Mouse (Mus musculus): ENCODE results near the gene Rpl27a. TPM values are rescaled to one million over a fixed set of nuclear protein-coding genes. Genes with fewer than 3 reads are reported as not detected.

Gene Rpl27a
- polyA plus RNA-seq, 1 experiment from 2014 or later = 87.5 TPM

DNA sequence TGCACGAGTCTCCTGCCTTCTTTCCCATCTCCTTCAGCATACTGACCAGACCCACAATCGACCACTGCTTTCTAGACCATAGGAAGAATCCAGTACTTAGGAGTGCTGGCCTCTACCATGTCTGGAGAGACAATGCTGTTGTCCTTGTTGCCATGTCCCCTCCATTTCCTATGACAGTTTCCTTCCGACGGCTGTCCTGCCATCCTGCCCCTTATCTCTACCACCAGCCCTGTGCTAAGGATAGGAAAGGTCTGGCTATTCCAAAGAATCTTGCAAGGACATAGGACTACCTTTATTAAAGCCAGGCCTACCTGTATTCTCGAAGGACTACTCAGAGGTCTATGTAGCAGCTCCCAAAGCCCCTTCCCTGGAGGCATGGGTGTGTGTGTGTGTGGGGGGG is 12.6 kb downstream of the Rpl27a start:
- Histone ChIP-seq H3K27me3 (ENCODE audit: control insufficient read depth, insufficient read depth, low read length) (no peaks in the 10 kb centered on the region), H3K4me3 (replicated peaks; ENCODE audit: low read depth, low read length) (no peak overlapping the region), H3K36me3 (ENCODE audit: control insufficient read depth, insufficient read depth, low read length) (peaks cover under 1% of the 10 kb centered on the region; the same call in 1 of the 2 replicates), H3K4me2 (ENCODE audit: low read length) (no peak overlapping the region), H3K9me3 (ENCODE audit: control insufficient read depth, low read length) (no peaks in the 10 kb centered on the region), H3K27ac (replicated peaks; ENCODE audit: low read depth, low read length) (no peak overlapping the region), H3K9ac (replicated peaks; ENCODE audit: low read length) (no peak overlapping the region), H3K4me1 (ENCODE audit: control insufficient read depth, insufficient read depth, low read length) (no peaks in the 10 kb centered on the region)
- WGBS = 88% methylated on average over 5 of the region's 5 CpGs
- DNase-seq = no peak
- ATAC-seq (ENCODE audit: low FRiP score, low TSS enrichment) = no peak

DNA sequence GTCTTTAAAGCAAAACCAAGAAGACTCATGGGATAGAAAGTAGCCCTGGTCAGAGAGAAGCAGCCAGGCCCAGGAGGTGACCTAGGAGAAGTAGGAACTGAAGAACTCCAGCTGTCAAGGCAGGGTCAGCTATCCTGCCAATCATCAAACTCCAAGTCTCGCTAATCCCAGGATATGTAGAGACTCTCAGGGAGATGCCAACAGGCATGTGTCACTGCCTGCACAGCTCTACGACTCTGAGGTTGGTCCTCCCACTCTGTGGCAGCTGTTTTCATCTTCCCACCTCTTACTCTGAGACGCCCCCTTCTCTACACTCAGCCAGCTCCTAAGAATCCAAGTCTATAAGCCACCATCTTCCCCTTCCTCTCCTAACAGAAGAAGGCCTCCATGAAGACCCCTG is 13.7 kb downstream of the Rpl27a start:
- DNase-seq (no peak), ATAC-seq (ENCODE audit: low FRiP score, low TSS enrichment) (no peak)
- H3K27ac ChIP-seq (replicated peaks; ENCODE audit: low read depth, low read length) = no peak overlapping the region
- 0 out of 2 replicates have a peak, but pooled peaks cover 5% of the 10 kb centered on the region for H3K4me1 ChIP-seq (ENCODE audit: control insufficient read depth, insufficient read depth, low read length)
- no peak overlapping the region for H3K4me2 ChIP-seq (ENCODE audit: low read length)
- H3K9me3 ChIP-seq (ENCODE audit: control insufficient read depth, low read length) = no peaks in the 10 kb centered on the region
- no peaks in the 10 kb centered on the region for H3K36me3 ChIP-seq (ENCODE audit: control insufficient read depth, insufficient read depth, low read length)
- WGBS = 76% methylated on average over 3 of the region's 3 CpGs
- 0 out of 2 replicates have a peak overlapping the region, but pooled peaks have one; percentile 7 for H3K9ac ChIP-seq (replicated peaks; ENCODE audit: low read length)
- no peak overlapping the region for H3K4me3 ChIP-seq (replicated peaks; ENCODE audit: low read depth, low read length)
- H3K27me3 ChIP-seq (ENCODE audit: control insufficient read depth, insufficient read depth, low read length) = no peaks in the 10 kb centered on the region

DNA sequence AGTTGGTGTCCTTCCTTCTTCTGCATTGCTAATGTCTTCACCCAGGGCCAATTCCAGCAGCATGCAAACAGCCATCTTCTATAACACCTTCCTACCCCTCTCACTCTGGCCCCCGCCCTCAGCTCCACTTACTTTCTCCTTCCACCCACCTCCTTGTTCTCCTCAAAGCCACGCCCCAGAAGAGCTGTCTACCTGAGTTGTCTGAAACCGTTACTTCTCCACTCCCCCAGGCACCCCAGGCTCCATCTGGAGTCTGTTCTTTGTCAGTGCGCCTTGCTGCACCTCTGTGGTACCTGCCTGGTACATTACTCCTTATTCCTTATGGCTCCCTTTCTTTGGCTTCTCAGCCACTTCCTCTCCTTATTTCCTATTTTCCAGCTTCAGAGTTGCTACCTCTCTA is 14.2 kb downstream of the Rpl27a start:
- Histone ChIP-seq H3K36me3 (ENCODE audit: control insufficient read depth, insufficient read depth, low read length) (no peaks in the 10 kb centered on the region), H3K27ac (replicated peaks; ENCODE audit: low read depth, low read length) (no peak overlapping the region), H3K4me3 (replicated peaks; ENCODE audit: low read depth, low read length) (no peak overlapping the region), H3K27me3 (ENCODE audit: control insufficient read depth, insufficient read depth, low read length) (no peaks in the 10 kb centered on the region), H3K4me2 (ENCODE audit: low read length) (no peak overlapping the region), H3K9me3 (ENCODE audit: control insufficient read depth, low read length) (no peaks in the 10 kb centered on the region), H3K4me1 (ENCODE audit: control insufficient read depth, insufficient read depth, low read length) (0 out of 2 replicates have a peak, but pooled peaks cover 5% of the 10 kb centered on the region), H3K9ac (replicated peaks; ENCODE audit: low read length) (no peak overlapping the region)
- WGBS = 89% methylated on average over 4 of the region's 4 CpGs
- ATAC-seq (ENCODE audit: low FRiP score, low TSS enrichment) (no peak), DNase-seq (no peak)

DNA sequence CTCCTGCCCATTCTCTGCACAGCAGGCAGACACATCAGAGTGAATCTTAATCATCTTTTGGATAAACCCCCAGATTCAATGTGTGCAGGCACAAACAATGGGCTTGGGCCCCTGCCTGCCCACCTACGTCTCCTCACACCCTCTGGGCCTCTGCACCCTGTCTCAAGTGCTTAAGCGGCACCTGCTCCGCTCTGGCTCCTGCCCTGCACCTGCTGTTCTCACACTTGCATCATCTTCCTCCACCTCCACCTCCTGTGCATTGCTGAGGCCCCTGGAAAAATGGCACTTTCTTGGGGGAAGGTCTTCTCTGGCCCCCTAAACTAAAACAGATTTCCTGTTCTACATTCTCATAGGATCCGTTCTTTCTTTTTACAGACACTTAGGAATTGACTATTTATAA is 14.9 kb downstream of the Rpl27a start:
- H3K4me2 ChIP-seq (ENCODE audit: low read length) = no peak overlapping the region

DNA sequence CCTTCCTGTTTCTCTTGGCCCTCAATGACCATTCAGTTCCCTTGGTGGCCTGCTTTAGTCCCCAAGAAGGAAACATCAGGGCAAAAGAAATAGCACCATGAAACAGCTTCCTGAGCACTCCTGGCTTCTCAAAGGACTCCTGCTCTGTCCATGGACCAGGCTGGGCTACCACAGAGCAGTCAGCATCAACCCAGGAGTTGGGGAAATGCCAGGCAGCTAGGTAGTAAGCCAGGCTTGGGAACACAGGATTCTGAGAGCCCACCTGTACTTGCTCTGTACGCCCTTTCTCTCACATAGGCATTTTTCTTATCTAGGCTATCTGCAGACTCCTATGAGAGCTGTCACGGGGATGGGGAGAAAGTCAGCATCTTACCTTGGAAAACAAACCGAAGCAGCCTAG is 16.0 kb downstream of the Rpl27a start:
- H3K4me1 ChIP-seq (ENCODE audit: control insufficient read depth, insufficient read depth, low read length) = 0 out of 2 replicates have a peak, but pooled peaks cover 5% of the 10 kb centered on the region
- WGBS = 94% methylated on average over 3 of the region's 3 CpGs
- no peaks in the 10 kb centered on the region for H3K27me3 ChIP-seq (ENCODE audit: control insufficient read depth, insufficient read depth, low read length)

More for the DNA sequence above, 14.9 kb downstream of the Rpl27a start:
- Histone ChIP-seq H3K27ac (replicated peaks; ENCODE audit: low read depth, low read length) (no peak overlapping the region), H3K36me3 (ENCODE audit: control insufficient read depth, insufficient read depth, low read length) (no peaks in the 10 kb centered on the region), H3K9me3 (ENCODE audit: control insufficient read depth, low read length) (no peaks in the 10 kb centered on the region), H3K27me3 (ENCODE audit: control insufficient read depth, insufficient read depth, low read length) (no peaks in the 10 kb centered on the region), H3K4me1 (ENCODE audit: control insufficient read depth, insufficient read depth, low read length) (0 out of 2 replicates have a peak, but pooled peaks cover 5% of the 10 kb centered on the region), H3K4me3 (replicated peaks; ENCODE audit: low read depth, low read length) (no peak overlapping the region), H3K9ac (replicated peaks; ENCODE audit: low read length) (no peak overlapping the region)
- no peak for DNase-seq
- ATAC-seq (ENCODE audit: low FRiP score, low TSS enrichment) = no peak
- 88% methylated on average over 4 of the region's 4 CpGs for WGBS

DNA sequence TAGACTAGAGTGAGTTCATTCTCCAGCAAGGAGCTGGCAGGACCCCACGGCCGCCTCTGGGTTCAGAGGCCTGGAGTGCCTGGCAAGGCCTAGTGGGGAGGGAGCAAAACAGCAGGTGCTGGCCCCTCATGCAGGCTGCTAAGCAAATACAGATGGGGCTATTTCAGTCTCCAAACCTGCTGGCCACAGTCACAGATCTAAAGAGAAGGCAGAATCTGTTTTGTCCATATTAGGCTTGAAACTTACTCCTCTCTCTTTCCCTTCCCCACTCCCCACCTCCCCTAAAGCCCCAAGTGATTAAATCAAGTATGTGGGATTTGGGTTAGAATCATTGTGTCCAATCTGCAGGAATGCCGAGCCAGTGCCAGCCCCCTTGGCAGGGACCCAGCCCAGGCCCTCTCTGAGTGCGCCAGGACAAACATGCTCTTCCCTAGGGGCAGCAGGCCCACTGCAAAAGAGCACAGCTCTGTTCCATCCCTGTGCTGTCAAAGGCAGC is 17.6 kb downstream of the Rpl27a start:
- Histone ChIP-seq H3K4me1 (ENCODE audit: control insufficient read depth, insufficient read depth, low read length) (0 out of 2 replicates have a peak, but pooled peaks cover 5% of the 10 kb centered on the region), H3K27ac (replicated peaks; ENCODE audit: low read depth, low read length) (peak overlapping the region; percentile 3), H3K9ac (replicated peaks; ENCODE audit: low read length) (no peak overlapping the region), H3K4me2 (ENCODE audit: low read length) (no peak overlapping the region), H3K36me3 (ENCODE audit: control insufficient read depth, insufficient read depth, low read length) (no peaks in the 10 kb centered on the region), H3K4me3 (replicated peaks; ENCODE audit: low read depth, low read length) (no peak overlapping the region), H3K27me3 (ENCODE audit: control insufficient read depth, insufficient read depth, low read length) (no peaks in the 10 kb centered on the region), H3K9me3 (ENCODE audit: control insufficient read depth, low read length) (no peaks in the 10 kb centered on the region)
- WGBS = 50% methylated on average over 4 of the region's 4 CpGs
- peak; percentile 76 for DNase-seq
- ATAC-seq (ENCODE audit: low FRiP score, low TSS enrichment) = peak; percentile 57

More for the DNA sequence above, 16.0 kb downstream of the Rpl27a start:
- no peaks in the 10 kb centered on the region for H3K9me3 ChIP-seq (ENCODE audit: control insufficient read depth, low read length)
- H3K36me3 ChIP-seq (ENCODE audit: control insufficient read depth, insufficient read depth, low read length) = no peaks in the 10 kb centered on the region
- no peak overlapping the region for H3K4me2 ChIP-seq (ENCODE audit: low read length)
- ATAC-seq (ENCODE audit: low FRiP score, low TSS enrichment) (no peak), DNase-seq (no peak)
- no peak overlapping the region for H3K27ac ChIP-seq (replicated peaks; ENCODE audit: low read depth, low read length)
- H3K9ac ChIP-seq (replicated peaks; ENCODE audit: low read length) = no peak overlapping the region
- H3K4me3 ChIP-seq (replicated peaks; ENCODE audit: low read depth, low read length) = no peak overlapping the region

DNA sequence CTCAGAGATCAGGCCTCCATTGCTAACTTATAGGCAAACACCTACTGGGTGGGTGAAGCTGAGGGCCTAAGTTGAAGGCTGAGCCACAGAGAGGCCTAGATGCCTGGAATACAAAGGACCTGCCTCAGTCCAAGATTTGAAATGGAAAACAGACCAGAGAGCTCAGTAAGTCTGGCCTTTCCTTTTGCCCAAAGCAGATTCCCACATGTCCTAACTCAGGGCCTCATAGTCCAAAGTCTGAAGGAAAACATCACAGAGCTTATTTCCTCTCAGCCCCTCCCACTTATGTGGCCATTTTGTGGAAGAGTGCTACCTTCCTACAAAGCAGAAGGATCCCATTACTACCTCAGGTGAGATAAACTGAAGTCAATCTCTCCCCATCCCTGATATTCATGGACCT is 22.0 kb downstream of the Rpl27a start:
- 0 out of 2 replicates have a peak, but pooled peaks cover 5% of the 10 kb centered on the region for H3K4me1 ChIP-seq (ENCODE audit: control insufficient read depth, insufficient read depth, low read length)
- H3K27ac ChIP-seq (replicated peaks; ENCODE audit: low read depth, low read length) = no peak overlapping the region
- H3K4me3 ChIP-seq (replicated peaks; ENCODE audit: low read depth, low read length) = no peak overlapping the region
- H3K36me3 ChIP-seq (ENCODE audit: control insufficient read depth, insufficient read depth, low read length) = 0 out of 2 replicates have a peak, but pooled peaks cover 3% of the 10 kb centered on the region
- no peak overlapping the region for H3K9ac ChIP-seq (replicated peaks; ENCODE audit: low read length)
- ATAC-seq (ENCODE audit: low FRiP score, low TSS enrichment) (no peak), DNase-seq (no peak)
- H3K27me3 ChIP-seq (ENCODE audit: control insufficient read depth, insufficient read depth, low read length) = no peaks in the 10 kb centered on the region
- no peaks in the 10 kb centered on the region for H3K9me3 ChIP-seq (ENCODE audit: control insufficient read depth, low read length)
- H3K4me2 ChIP-seq (ENCODE audit: low read length) = no peak overlapping the region

DNA sequence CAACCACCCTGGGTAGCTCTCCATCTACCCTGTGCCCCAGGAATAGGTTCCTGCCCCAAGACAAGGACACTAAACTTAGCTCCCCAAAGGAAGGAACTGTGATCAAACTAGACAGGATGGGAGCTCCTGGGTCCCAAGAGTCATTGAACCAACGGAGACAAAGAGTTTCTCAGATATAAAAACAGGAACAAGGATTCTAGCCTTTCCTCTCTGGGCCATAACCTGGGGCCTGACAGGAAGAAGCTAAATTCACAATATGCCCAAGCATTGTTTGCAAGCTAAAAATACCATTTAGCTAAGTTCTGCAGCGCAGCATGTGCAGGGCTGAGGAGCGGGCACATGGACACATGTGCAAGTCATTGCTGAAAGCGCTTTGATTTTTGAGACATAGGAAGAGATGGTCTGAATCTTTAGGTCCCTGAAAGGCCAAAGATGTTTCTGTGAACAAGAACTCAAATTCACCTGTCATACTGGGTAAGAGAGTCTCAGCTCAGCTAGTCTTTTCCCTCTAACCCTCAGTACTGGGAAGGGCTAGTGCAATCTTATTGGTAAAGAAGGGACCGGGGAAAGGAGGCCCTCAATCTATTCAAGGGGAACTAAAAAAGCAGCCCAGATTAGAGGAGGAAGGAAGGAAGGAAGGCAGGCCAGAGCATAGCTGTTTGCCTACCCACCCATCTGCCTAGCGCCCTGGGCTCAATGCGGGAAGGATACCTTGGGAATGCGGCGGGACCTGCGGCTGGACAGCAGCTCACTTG is 22.8 kb downstream of the Rpl27a start:
- Histone ChIP-seq H3K4me3 (replicated peaks; ENCODE audit: low read depth, low read length) (no peak overlapping the region), H3K36me3 (ENCODE audit: control insufficient read depth, insufficient read depth, low read length) (0 out of 2 replicates have a peak, but pooled peaks cover 3% of the 10 kb centered on the region), H3K27me3 (ENCODE audit: control insufficient read depth, insufficient read depth, low read length) (no peaks in the 10 kb centered on the region), H3K9ac (replicated peaks; ENCODE audit: low read length) (no peak overlapping the region), H3K4me2 (ENCODE audit: low read length) (no peak overlapping the region), H3K4me1 (ENCODE audit: control insufficient read depth, insufficient read depth, low read length) (0 out of 2 replicates have a peak, but pooled peaks cover 3% of the 10 kb centered on the region), H3K27ac (replicated peaks; ENCODE audit: low read depth, low read length) (no peak overlapping the region), H3K9me3 (ENCODE audit: control insufficient read depth, low read length) (no peaks in the 10 kb centered on the region)
- DNase-seq (no peak), ATAC-seq (ENCODE audit: low FRiP score, low TSS enrichment) (no peak)
- 93% methylated on average over 10 of the region's 10 CpGs for WGBS

DNA sequence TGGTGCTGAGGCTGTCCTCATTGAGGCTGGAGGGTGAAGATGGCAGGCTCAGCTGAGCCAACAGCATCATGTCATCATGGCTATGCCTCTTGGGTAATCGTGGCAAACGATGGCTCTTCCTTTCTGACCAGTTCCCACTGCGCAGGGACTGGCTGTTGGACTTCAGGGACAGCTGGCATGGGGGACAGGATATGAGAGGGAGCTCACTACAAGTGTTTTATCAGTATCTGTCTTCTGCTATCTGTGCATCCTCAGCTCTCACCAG is 23.3 kb downstream of the Rpl27a start:
- no peak for ATAC-seq (ENCODE audit: low FRiP score, low TSS enrichment)
- no peaks in the 10 kb centered on the region for H3K27me3 ChIP-seq (ENCODE audit: control insufficient read depth, insufficient read depth, low read length)
- H3K4me3 ChIP-seq (replicated peaks; ENCODE audit: low read depth, low read length) = no peak overlapping the region
- no peak overlapping the region for H3K9ac ChIP-seq (replicated peaks; ENCODE audit: low read length)
- no peaks in the 10 kb centered on the region for H3K9me3 ChIP-seq (ENCODE audit: control insufficient read depth, low read length)
- no peak overlapping the region for H3K4me2 ChIP-seq (ENCODE audit: low read length)
- DNase-seq = no peak
- H3K4me1 ChIP-seq (ENCODE audit: control insufficient read depth, insufficient read depth, low read length) = no peaks in the 10 kb centered on the region
- no peak overlapping the region for H3K27ac ChIP-seq (replicated peaks; ENCODE audit: low read depth, low read length)
- 90% methylated on average over 3 of the region's 3 CpGs for WGBS
- H3K36me3 ChIP-seq (ENCODE audit: control insufficient read depth, insufficient read depth, low read length) = 0 out of 2 replicates have a peak, but pooled peaks cover 3% of the 10 kb centered on the region

All from midbrain, embryonic 14.5 days (tissue).